Mouse (Mus musculus): ENCODE results near the gene Gm1123.
A peak's percentile ranks its signal among the peaks of the same experiment; 100 is the strongest.

Gene Gm1123

DNA sequence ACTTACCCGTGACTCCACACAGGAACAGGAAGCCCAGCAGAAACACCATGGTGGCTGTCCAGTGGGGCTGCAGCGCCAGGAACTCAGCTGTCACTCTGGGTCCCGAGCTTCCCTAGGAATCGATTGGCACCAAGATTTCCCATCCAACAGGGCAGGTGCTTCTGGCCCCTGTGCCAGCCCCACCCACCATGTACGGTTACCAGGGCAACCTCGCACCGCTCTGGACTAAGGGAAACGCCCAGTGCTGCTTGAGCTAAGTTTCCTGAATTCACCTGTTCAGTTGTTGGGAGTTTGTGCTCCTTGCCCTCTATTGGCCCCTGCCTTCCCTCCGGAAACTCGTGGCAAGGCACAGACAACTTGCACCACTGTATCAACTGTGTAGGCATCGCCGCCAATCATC is at the start of gene Gm1123:
Gene Gm1123 (minus strand): TSS at position 141 of the 400 bp plus-strand sequence.
- DNase-seq: no peak

DNA sequence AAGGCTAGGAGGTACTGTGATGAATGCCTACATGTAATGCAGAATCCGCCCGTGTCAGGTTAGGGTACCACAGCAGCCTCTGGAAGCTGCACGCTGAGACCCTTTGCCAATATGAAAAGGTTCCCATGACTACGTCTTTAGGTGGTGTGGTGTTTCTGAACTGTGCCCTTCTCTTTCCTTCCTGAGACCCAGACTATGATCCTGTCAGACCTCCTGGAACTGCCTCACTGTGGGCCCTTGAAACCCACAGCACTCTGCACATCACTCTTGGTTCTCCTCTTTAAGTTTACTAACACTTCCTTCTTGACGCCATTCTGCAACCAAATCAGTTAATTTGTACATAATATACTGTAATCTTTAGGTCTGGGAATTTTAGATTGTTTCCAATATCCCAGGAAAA is 46.2 kb upstream of the Gm1123 start:
- DNase-seq: no peak

DNA sequence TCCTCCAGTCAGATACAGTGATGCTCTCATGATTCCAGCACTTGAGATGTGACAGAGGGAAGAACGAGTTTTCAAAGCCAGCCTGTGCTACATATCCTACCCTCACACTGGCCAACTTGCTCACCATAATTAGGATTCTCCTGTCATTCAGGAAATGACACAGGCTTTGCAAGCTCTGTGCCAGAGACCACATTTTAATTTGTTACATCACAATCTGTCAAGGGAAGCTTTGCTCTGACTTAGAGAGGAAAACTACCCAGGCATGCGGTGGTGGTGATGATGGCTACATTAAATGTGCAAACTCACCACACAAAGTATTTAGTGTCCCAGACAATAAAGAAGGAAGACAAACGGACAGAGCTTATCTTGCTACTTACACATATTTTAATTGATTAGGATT is 45.8 kb upstream of the Gm1123 start:
- no peak for DNase-seq

DNA sequence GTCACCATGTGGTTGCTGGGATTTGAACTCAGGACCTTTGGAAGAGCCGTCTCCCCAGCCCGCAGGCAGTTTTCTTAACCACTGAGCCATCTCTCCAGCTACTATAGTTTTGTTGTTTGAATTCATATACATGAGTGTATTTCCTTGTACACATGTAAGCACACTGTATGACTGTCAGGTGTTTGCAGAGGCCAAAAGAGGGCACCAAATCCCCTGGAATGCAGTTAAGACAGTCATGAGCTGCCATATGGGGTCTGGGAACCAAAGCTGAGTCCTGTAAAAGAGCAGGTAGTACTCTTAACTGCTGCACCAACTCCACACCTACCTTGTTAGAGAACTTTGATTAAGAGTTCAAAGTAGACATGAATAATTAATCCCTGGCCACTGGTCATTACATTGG is 45.1 kb upstream of the Gm1123 start:
- DNase-seq: no peak

- no peak for DNase-seq
Measured at GRCm38 (mm10) chr9:99074462-99074861, 38.9 kb upstream of the Gm1123 start.

- DNase-seq: peak in 1 of 2 experiments; percentile 19
Measured at GRCm38 (mm10) chr9:99072538-99072937, 37.0 kb upstream of the Gm1123 start.

GRCm38 (mm10) chr9:99065311-99065710 is 29.8 kb upstream of the Gm1123 start:
- no peak for DNase-seq

GRCm38 (mm10) chr9:99064216-99064615 is 28.7 kb upstream of the Gm1123 start:
- no peak for DNase-seq

DNA sequence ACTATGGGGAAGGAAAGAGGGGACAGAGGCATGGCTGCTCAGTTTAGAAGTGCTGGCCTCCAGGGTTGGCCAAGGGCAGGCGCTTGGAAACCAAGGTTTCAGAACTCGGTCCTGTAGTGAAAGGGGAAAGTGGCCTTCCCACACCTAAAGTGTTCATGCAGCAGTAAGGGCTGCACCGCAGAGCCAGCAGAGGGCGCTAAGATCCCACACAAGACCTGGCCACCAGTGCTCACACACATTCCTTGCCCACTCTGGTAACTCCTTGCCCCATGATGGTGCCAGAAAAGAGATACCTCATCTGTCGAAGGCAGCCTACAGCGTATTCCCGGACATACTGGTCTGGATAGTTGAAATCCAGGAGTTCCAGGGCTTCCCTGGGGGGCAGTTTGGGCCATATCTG is 27.0 kb upstream of the Gm1123 start:
- peak; percentile 88 for DNase-seq

- no peak for DNase-seq
Measured at GRCm38 (mm10) chr9:99057751-99058150, 22.2 kb upstream of the Gm1123 start.

DNA sequence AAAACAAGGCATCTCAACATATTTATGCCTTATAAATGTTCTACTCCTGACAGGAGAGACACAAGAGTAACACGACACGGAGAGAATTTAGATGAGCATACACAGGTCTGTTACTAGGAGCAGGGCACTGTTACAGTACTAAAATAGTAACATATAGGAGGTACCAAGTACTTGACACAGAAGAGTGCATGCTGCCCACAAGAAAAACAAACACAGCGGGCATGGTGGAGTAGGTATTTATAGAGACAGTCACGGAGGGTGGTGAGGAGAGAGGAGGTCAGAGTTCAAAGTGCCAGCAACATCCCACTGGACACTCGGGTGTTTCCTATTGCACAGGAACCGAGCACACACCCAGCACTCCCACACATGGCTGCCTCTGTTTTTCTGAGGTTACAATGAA is 14.2 kb upstream of the Gm1123 start:
- peak; percentile 8 to 14 for DNase-seq

GRCm38 (mm10) chr9:99048724-99049250 is 13.3 kb upstream of the Gm1123 start:
- peak; percentile 20 to 41 for DNase-seq

- DNase-seq: no peak
Measured at GRCm38 (mm10) chr9:99044761-99045160, 9.2 kb upstream of the Gm1123 start.

DNA sequence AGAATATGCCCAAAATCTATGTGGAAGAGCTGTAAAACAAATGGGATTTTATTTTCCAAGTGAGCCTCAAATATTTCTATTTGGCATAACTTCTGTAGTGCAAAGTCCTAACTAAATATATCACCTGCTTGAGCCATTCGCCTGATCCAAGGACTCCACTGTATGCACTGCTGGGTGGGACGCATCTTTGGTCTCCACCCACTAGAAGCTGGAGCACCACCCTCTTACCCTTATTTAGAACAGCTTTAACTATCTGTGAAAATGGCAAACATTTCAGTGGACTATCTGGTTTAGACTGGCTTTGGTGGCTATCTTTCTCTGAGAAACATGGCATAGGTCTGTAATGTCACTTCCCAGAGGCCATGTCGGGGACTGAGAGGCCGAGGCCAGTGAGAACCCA is 7.1 kb upstream of the Gm1123 start:
- DNase-seq: no peak

DNA sequence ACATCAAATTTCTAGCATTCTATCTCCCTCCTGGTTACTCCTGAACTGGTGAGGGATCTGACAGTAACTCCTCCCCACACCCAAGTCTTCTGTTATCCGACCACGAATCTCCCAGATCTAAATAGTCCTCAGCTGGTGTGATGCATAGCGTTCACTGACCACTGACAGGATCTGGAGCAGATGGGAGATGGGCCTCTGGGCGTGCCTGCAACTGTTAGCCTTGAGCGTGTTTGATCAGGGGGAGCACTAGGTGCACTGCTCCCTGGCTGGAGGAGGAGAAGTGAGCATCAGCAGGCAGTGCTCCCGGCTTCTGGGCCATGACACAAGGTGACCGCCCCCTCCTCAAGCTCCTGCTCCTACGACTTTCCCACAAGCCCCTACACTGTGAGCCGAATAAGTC is 6.5 kb upstream of the Gm1123 start:
- no peak for DNase-seq

DNA sequence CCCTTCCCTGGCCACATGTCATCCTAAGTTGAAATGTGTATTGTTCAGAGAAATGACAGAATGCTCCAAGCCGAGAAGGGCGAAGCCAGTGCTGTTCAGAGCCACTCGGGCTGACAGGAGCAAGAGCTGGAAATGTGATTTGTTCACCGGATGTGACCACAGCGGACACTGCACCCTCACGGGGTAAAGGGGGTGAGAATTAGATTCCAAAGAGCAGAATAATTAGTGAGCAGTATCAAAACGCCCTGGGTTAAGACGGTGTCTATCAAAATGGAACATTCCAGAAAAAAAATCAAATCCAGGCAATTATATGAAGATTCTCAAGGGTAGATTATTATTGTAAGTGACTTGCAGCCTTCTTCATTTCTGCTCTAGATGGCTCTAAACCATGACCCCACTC is 1.4 kb downstream of the Gm1123 start:
- DNase-seq: no peak

DNA sequence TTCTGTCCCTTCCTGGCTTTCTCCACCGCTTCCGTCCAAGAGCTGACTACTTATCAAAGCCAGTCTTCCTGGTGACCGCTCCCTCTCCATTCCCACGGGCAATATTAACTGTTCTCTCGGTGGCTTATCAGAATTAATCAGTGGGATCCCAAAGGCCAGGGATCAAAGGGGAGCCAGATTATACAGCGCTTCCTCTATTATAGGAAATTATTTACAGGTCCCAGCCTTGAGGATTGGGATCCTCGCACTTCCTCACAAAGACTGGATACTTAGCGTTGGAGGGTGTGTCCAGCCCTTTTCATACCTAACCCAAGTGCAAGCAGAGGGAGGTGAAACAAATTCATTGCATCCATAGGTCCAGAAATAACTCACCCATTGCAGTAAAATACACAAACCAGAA is 3.5 kb downstream of the Gm1123 start:
- DNase-seq: no peak

DNA sequence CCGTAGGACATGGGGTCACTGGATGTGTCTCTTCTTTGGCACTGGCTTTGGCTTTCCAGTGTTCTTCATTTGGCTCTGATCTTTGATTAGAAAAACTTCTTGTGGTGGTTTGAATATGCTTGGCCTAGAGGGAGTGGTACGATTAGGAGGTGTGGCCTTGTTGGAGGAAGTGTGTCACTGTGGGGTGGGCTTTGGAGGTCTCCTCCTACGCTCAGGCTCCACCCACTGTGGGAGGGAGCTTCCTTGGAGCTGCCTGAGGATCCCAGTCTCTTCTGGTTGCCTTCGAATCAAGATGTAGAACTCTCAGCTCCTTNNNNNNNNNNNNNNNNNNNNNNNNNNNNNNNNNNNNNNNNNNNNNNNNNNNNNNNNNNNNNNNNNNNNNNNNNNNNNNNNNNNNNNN is 13.8 kb downstream of the Gm1123 start:
- DNase-seq: no peak

- DNase-seq: no peak
Measured at GRCm38 (mm10) chr9:99021166-99021565, 14.3 kb downstream of the Gm1123 start.

GRCm38 (mm10) chr9:99017679-99018078 is 17.8 kb downstream of the Gm1123 start:
- peak in 1 of 2 experiments; percentile 25 for DNase-seq

- no peak for DNase-seq
Measured at GRCm38 (mm10) chr9:99016759-99017158, 18.8 kb downstream of the Gm1123 start.

DNA sequence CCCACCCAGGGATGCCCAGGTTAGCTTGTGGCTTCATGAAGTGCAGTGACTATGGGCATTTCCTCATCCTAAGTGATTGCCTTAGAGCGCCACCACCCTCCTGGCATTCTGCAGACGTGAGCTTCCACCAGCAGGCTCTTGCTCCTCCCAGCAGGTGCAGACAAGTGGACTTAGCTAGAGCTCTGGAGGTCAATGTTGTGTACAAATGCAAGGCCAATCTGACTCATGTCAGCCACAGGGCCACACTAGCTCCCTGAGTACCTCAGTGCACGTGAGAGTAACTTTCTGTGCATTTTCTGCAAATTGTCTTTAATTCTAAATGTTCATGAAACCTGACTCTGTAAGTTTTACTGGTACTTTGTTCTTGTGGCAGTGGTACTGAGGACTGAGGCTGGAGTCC is 19.2 kb downstream of the Gm1123 start:
- DNase-seq: no peak

- DNase-seq: no peak
Measured at GRCm38 (mm10) chr9:99009898-99010199, 25.7 kb downstream of the Gm1123 start.

- no peak for DNase-seq
Measured at GRCm38 (mm10) chr9:99009069-99009897, 26.2 kb downstream of the Gm1123 start.

DNA sequence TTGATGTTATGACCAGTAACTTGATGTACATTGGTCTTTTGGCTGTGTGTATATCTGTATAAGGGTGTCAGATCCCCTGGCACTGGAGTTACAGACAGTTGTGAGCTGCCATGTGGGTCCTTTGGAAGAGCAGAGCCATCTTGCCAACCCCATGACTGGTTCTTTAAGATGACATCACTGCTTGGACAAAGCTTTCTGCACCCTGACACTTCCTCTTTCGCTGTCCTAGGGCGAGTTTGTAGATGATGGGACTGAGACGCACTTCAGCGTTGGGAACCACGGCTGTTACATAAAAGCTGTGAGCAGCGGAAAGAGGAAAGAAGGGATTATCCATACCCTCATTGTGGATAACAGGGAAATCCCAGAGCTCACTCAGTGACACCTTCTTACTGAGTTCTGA is 34.2 kb downstream of the Gm1123 start:
- DNase-seq: no peak
